Mouse (Mus musculus) E14TG2a.4 (cell line): Measurements from ENCODE around the gene Tmod1.

Experiments used
- CTCF ChIP-seq: conservative IDR thresholded peaks from 2 replicates; pipeline ENCODE4 v1.5.1; 2014; ENCODE audit warnings: low read length
- NANOG ChIP-seq: IDR thresholded peaks from 2 replicates; pipeline ENCODE4 v1.6.1; 2014; ENCODE audit warnings: borderline replicate concordance, low read length, mixed read lengths
- POU5F1 ChIP-seq: IDR thresholded peaks from 2 replicates; pipeline ENCODE4 v1.6.1; 2014; ENCODE audit warnings: low read length, borderline replicate concordance

- no peak for TF ChIP-seq CTCF
- TF ChIP-seq NANOG: no peak
- no peak for TF ChIP-seq POU5F1
Observed at GRCm38 (mm10) chr4:46015605-46016004, 23.1 kb upstream of the Tmod1 start.
